Mouse (Mus musculus) central nervous system, embryonic 14 days (tissue): ENCODE results near the gene Alkbh3. TPM values are rescaled to one million over a fixed set of nuclear protein-coding genes. Genes with fewer than 3 reads are reported as not detected.

Source experiments
- polyA plus RNA-seq: library from polyadenylated mRNA; depleted of rRNA; stranded (reverse); fragments of >200 nt; gene quantifications from 2 replicates; pipeline ENCODE4 v1.2.3, GENCODE M21; 2012; rRNA removed

Alkbh3 gene
- 56.4 and 63.1 TPM in 2 replicates for polyA plus RNA-seq

GRCm38 (mm10) chr2:94010335-94011291 is at the start of gene Alkbh3:
Gene Alkbh3, minus strand, starts transcription at chr2:94010807.

DNA sequence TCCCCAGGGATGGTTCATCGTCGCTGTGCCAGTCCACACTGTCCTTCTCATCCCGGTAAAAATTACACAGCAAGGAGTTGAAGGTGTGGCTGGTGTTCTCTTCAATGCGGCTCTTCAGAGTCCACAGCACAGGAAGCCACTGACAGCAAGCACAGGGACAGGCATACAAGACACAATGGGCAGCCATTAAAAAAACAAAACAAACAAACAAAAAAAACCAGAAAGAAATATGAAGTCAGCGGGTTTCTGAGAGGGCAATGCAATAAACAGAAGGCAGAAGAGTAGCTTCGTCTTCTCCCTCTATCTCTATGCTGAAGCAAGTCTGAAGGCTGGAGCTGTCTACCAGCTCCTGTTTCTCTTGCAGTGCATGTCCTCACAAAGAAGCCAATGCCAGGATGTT is 14.4 kb downstream of the Alkbh3 start, which contains the start of gene Gm27027:
Gene Gm27027, minus strand, starts transcription at position 101 of the 400 bp plus-strand sequence.

DNA sequence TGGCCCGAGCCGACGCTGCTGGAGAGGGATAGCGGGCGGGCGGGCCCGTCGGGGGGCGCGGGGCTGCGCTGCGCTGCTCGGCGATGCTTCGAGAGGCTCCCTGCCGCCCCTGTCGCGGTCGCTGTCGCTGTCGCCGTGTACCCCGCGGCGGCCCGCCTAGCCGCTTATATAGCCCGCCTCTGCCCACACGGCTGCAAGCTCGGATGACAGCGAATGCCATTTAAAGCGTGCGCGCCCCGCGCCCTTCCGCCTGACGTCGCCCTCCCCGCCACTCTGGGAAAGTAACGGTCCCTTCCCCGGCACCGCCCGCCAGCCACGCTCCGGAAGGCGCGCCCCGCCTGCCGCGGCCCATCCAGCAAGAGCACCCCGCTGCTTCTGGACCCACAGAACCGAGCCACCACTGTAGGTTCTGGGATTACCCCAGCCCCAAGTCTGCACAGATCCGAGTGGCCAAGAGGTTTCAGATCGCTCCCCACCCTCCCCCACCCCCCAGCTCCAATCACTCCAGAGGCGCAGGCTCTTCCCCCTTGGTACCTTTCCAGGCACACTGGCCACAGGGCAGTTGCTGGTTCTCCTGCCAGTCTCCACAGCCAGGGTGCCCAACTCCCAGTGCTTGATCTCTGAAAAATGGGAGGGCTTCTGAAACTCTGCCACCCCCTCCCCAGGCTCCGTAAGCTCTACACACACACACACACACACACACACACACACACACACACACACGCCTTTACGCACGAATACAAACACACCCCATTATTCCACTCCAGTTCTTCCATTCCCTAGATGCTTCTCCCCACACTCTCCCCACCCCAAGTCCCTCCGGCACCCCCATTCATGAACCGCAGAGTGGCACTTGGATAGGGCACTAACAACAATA is 53.5 kb downstream of the Alkbh3 start, which contains the start of gene Gm13889:
Gene Gm13889, minus strand, starts transcription at position 294 of the 877 bp plus-strand sequence.

Other genes with a start within 250 kb of the Alkbh3 start
- 41.7 and 51.9 TPM in 2 replicates for gene Ext2, start 188.2 kb downstream of the Alkbh3 start, polyA plus RNA-seq
- gene Accs, start 160.9 kb downstream of the Alkbh3 start, polyA plus RNA-seq, result 26.8 and 27.5 TPM in 2 replicates
- gene Accsl, start 141.7 kb downstream of the Alkbh3 start, polyA plus RNA-seq, result 0.45 and 0.55 TPM in 2 replicates
- 29.7 and 47.7 TPM in 2 replicates for gene Gm13889, start 53.6 kb downstream of the Alkbh3 start, polyA plus RNA-seq
- gene Gm27027, start 14.5 kb downstream of the Alkbh3 start, polyA plus RNA-seq, result 0.23 TPM in 1 of 2 replicates, not detected in the other
- gene Hsd17b12, start 147.2 kb upstream of the Alkbh3 start, polyA plus RNA-seq, result 73.5 and 83.1 TPM in 2 replicates